ENCODE assay signal across 8 mouse cellular contexts in genomic region chr9:75254196-75254955, GRCm38 (mm10). TPM values are rescaled to one million over a fixed set of nuclear protein-coding genes. Genes with fewer than 3 reads are reported as not detected.
A peak's percentile ranks its signal among the peaks of the same experiment; 100 is the strongest.
DNase-seq lines count a peak whose midpoint lies in the region; ATAC-seq lines count a peak whose summit lies in the region.

No protein-coding gene starts in this region.

- ATAC-seq in hindbrain, embryonic 11.5 days (ENCODE audit: low FRiP score), result peak; percentile 85
- ATAC-seq in midbrain, embryonic 11.5 days (ENCODE audit: low FRiP score), result peak; percentile 86

- peak; percentile 71 for DNase-seq in cerebellum, postnatal 10 days
- no peak for DNase-seq in cerebellum, adult 9-10 months
- DNase-seq in forebrain, embryonic 10.5 days (ENCODE audit: extremely low spot score, low spot score), result no peak
- peak; percentile 49 for DNase-seq in hindbrain, embryonic 11.5 days (ENCODE audit: low spot score)
- peak; percentile 73 for DNase-seq in left cerebral cortex, adult 11 months (ENCODE audit: low spot score)
- peak; percentile 83 for DNase-seq in midbrain, embryonic 11.5 days (ENCODE audit: low spot score, missing footprints)
- DNase-seq in splenic B cell, adult 2 months (ENCODE audit: low read depth, low spot score), result peak; percentile 16
- no peak for DNase-seq in c-Kit-positive CD71-positive TER-119-positive erythroid progenitor cells, embryonic 14.5 days (ENCODE audit: low spot score)

- H3K27me3 ChIP-seq in forebrain, embryonic 10.5 days (ENCODE audit: poor library complexity, severe bottlenecking), result no peaks in the 10 kb centered on the region
- no peaks in the 10 kb centered on the region for H3K27me3 ChIP-seq in hindbrain, embryonic 11.5 days (ENCODE audit: control insufficient read depth, insufficient read depth, low read length)
- H3K27me3 ChIP-seq in midbrain, embryonic 11.5 days (ENCODE audit: control insufficient read depth, insufficient read depth, low read length), result no peaks in the 10 kb centered on the region
- no peaks in the 10 kb centered on the region; the same call in 1 of the 2 replicates for H3K27me3 ChIP-seq in splenic B cell, adult 2 months (ENCODE audit: control insufficient read depth, insufficient read depth, low read length, poor library complexity, severe bottlenecking)

- H3K4me2 ChIP-seq in hindbrain, embryonic 11.5 days (replicated peaks; ENCODE audit: low read depth, low read length), result no peak overlapping the region
- H3K4me2 ChIP-seq in midbrain, embryonic 11.5 days, result no peak overlapping the region

- WGBS in forebrain, embryonic 10.5 days, result 74% methylated on average over 13 of the region's 13 CpGs
- 50% methylated on average over 13 of the region's 13 CpGs for WGBS in hindbrain, embryonic 11.5 days
- 62% methylated on average over 13 of the region's 13 CpGs for WGBS in midbrain, embryonic 11.5 days

- H3K4me1 ChIP-seq in forebrain, embryonic 10.5 days, result peaks cover 22% of the 10 kb centered on the region
- H3K4me1 ChIP-seq in hindbrain, embryonic 11.5 days (replicated peaks; ENCODE audit: control insufficient read depth, insufficient read depth, low read length), result 0 out of 2 replicates have a peak, but pooled peaks cover 2% of the 10 kb centered on the region
- peaks cover 4% of the 10 kb centered on the region for H3K4me1 ChIP-seq in midbrain, embryonic 11.5 days (ENCODE audit: control insufficient read depth, insufficient read depth, low read length)

- H3K36me3 ChIP-seq in forebrain, embryonic 10.5 days (replicated peaks), result no peaks in the 10 kb centered on the region
- H3K36me3 ChIP-seq in hindbrain, embryonic 11.5 days (ENCODE audit: control insufficient read depth, insufficient read depth, low read length), result no peaks in the 10 kb centered on the region
- no peaks in the 10 kb centered on the region for H3K36me3 ChIP-seq in midbrain, embryonic 11.5 days (ENCODE audit: control insufficient read depth, insufficient read depth, low read length)
- H3K36me3 ChIP-seq in splenic B cell, adult 2 months (ENCODE audit: control insufficient read depth, insufficient read depth, low read length, poor library complexity, severe bottlenecking), result no peaks in the 10 kb centered on the region

- no peaks in the 10 kb centered on the region for H3K9me3 ChIP-seq in forebrain, embryonic 10.5 days
- H3K9me3 ChIP-seq in hindbrain, embryonic 11.5 days (ENCODE audit: control insufficient read depth, low read length), result no peaks in the 10 kb centered on the region
- H3K9me3 ChIP-seq in midbrain, embryonic 11.5 days (ENCODE audit: control insufficient read depth, low read length), result no peaks in the 10 kb centered on the region

- no peak overlapping the region for H3K4me3 ChIP-seq in forebrain, embryonic 10.5 days
- H3K4me3 ChIP-seq in hindbrain, embryonic 11.5 days (ENCODE audit: low read depth, low read length), result no peak overlapping the region
- no peak overlapping the region for H3K4me3 ChIP-seq in midbrain, embryonic 11.5 days (ENCODE audit: low read depth, low read length)

- 0 out of 2 replicates have a peak overlapping the region, but pooled peaks have one; percentile 15 for H3K9ac ChIP-seq in hindbrain, embryonic 11.5 days (ENCODE audit: low read depth, low read length)
- H3K9ac ChIP-seq in midbrain, embryonic 11.5 days (ENCODE audit: low read length), result no peak overlapping the region

- peak overlapping the region; percentile 44; the same call in 1 of the 2 replicates for H3K27ac ChIP-seq in forebrain, embryonic 10.5 days
- peak overlapping the region; percentile 54 for H3K27ac ChIP-seq in hindbrain, embryonic 11.5 days (ENCODE audit: low read depth, low read length)
- H3K27ac ChIP-seq in midbrain, embryonic 11.5 days (ENCODE audit: low read depth, low read length), result peak overlapping the region; percentile 48

RNA-seq across cellular contexts. Expression of gene Myo5c, which starts 22.6 kb away (rescaled TPM):
- polyA plus RNA-seq in forebrain, embryonic 10.5 days (2016; fragmentation: Nextera tagmentation; extraction: Ambion mirVana), result 0.61 and 1.1 TPM in 2 replicates
- polyA plus RNA-seq in hindbrain, embryonic 11.5 days (2014; fragmentation: Nextera tagmentation; extraction: Ambion mirVana), result 0.34 and 0.61 TPM in 2 replicates
- polyA plus RNA-seq in midbrain, embryonic 11.5 days (2014; fragmentation: Nextera tagmentation; extraction: Ambion mirVana), result 0.40 and 0.56 TPM in 2 replicates

RNA-seq across cellular contexts. Expression of gene Gnb5, which starts 51.7 kb away (rescaled TPM):
- polyA plus RNA-seq in forebrain, embryonic 10.5 days (2016; fragmentation: Nextera tagmentation; extraction: Ambion mirVana), result 24.0 and 27.9 TPM in 2 replicates
- 34.7 and 34.8 TPM in 2 replicates for polyA plus RNA-seq in hindbrain, embryonic 11.5 days (2014; fragmentation: Nextera tagmentation; extraction: Ambion mirVana)
- polyA plus RNA-seq in midbrain, embryonic 11.5 days (2014; fragmentation: Nextera tagmentation; extraction: Ambion mirVana), result 33.1 and 34.4 TPM in 2 replicates

Comparison
In these comparisons a context has a peak if more than half of its experiments do, and no peak if none do; other contexts are left out.
1. DNase-seq: peak in cerebellum, postnatal 10 days (2 of 2), hindbrain, embryonic 11.5 days (single experiment), left cerebral cortex, adult 11 months (single experiment), midbrain, embryonic 11.5 days (single experiment) and splenic B cell, adult 2 months (single experiment); none in cerebellum, adult 9-10 months (single experiment), forebrain, embryonic 10.5 days (single experiment) and c-Kit-positive CD71-positive TER-119-positive erythroid progenitor cells, embryonic 14.5 days (single experiment).
2. Peak in every context shown above with its lines, with median percentiles within 50 percentile points of each other: H3K27ac ChIP-seq.